Mouse (Mus musculus) lung, embryonic 14.5 days (tissue): ENCODE results near the gene Cbx2. TPM values are rescaled to one million over a fixed set of nuclear protein-coding genes. Genes with fewer than 3 reads are reported as not detected.

Experiments used
- ATAC-seq: fragments of 200-750 bp; cut with Nextera tagmentation; 2 replicates; pipeline ENCODE4 v1.8.0; 2017; ENCODE audit warnings: mild to moderate bottlenecking, moderate TSS enrichment, moderate library complexity; ENCODE audit not compliant: insufficient read depth
- DNase-seq: peaks from one replicate; pipeline ENCODE4 v3.0.0-alpha.2; 2015
- H3K27ac ChIP-seq: fragments of 300-500 bp; sonication (generic); 2 replicates; pipeline ENCODE4 v1.5.1; 2014; ENCODE audit warnings: low read depth, mild to moderate bottlenecking, moderate library complexity
- H3K27me3 ChIP-seq: fragments of 300-500 bp; sonication (generic); 2 replicates; pipeline ENCODE4 v1.6.1; 2014; ENCODE audit warnings: low read length, control low read depth; ENCODE audit not compliant: insufficient read depth
- H3K36me3 ChIP-seq: fragments of 300-500 bp; sonication (generic); 2 replicates; pipeline ENCODE4 v1.6.1; 2014; ENCODE audit warnings: control low read depth; ENCODE audit not compliant: insufficient read depth
- H3K4me1 ChIP-seq: fragments of 300-500 bp; sonication (generic); 2 replicates; pipeline ENCODE4 v1.6.1; 2014; ENCODE audit warnings: antibody characterized with exemption, control low read depth; ENCODE audit not compliant: insufficient read depth
- H3K4me2 ChIP-seq: fragments of 300-500 bp; sonication (generic); 2 replicates; pipeline ENCODE4 v1.6.1; 2014; ENCODE audit warnings: mild to moderate bottlenecking
- H3K4me3 ChIP-seq: fragments of 300-500 bp; sonication (generic); 2 replicates; pipeline ENCODE4 v1.5.1; 2014; ENCODE audit warnings: low read depth, low read length
- H3K9ac ChIP-seq: fragments of 300-500 bp; sonication (generic); 2 replicates; pipeline ENCODE4 v1.6.1; 2014
- H3K9me3 ChIP-seq: fragments of 300-500 bp; sonication (generic); 2 replicates; pipeline ENCODE4 v1.6.1; 2016; ENCODE audit warnings: low read depth, low read length, control low read depth
- CTCF ChIP-seq: IDR thresholded peaks from 2 replicates; pipeline ENCODE4 v1.5.1; 2016; ENCODE audit warnings: antibody characterized with exemption, low read depth
- WGBS: fragments of 180-500 bp; shearing (Covaris S2); extraction: QIAGEN DNeasy Blood & Tissue Kit; methylation state at CpG from one replicate; pipeline ENCODE4 v1.1.7; 2014; 5-methylcytosine and 5-hydroxymethylcytosine counted together
- polyA plus RNA-seq: library from polyadenylated mRNA; unstranded; fragments of >200 nt; fragmentation: Nextera tagmentation; extraction: Ambion mirVana; gene quantifications from 2 replicates; pipeline ENCODE4 v1.2.1, GENCODE M21; 2014

Cbx2 gene
- polyA plus RNA-seq, 1 experiment from 2014 or later, result 43.4 TPM

DNA sequence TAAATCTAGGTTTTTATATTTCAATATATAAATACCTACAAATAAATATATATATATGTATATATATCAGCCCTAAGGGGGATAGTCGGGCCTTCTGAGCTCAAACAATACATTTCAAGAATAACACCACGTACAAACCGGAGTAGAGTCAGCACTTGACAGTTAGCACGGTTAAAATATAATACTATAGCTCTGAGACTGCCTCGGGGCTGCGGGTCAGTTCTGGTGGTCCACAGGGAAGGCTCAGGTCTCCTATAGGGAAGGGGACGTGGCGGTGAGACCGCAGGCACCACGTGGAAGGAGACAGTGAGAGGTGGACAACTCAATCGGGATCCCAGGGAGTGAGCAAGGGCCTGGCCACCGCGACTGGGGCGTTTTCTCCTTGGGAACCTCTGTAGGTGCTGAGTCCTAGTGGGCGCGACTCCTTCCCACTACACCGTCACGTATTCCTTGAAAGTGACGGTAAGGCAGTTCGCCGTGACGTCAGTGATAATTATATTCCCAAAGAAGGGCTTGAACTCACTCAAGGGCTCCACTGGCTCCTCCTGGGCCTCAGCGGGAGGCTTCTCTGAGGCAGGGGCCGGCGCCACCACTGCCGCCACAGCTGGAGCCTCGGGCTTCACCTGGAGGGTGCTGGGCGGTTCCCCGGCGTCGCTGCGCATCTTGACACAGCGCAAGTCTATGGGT, 57.8 kb downstream of the Cbx2 start:
- Histone ChIP-seq H3K36me3 (peaks cover 35% of the 10 kb centered on the region), H3K4me2 (no peak overlapping the region), H3K4me3 (no peak overlapping the region), H3K27ac (no peak overlapping the region), H3K9ac (no peak overlapping the region), H3K9me3 (no peaks in the 10 kb centered on the region), H3K27me3 (peaks cover 8% of the 10 kb centered on the region; the same call in 1 of the 2 replicates), H3K4me1 (peaks cover 45% of the 10 kb centered on the region)
- WGBS, result 56% methylated on average over 33 of the region's 33 CpGs
- DNase-seq (no peak), ATAC-seq (no peak)
- no peak for TF ChIP-seq CTCF

Other genes with a start within 250 kb of the Cbx2 start
- gene Rbfox3, start 111.4 kb upstream of the Cbx2 start, polyA plus RNA-seq, result 0.13 and 0.19 TPM in 2 replicates
- not detected in 2 replicates for gene Enpp7, start 34.8 kb upstream of the Cbx2 start, polyA plus RNA-seq
- gene Cbx8, start 18.0 kb downstream of the Cbx2 start, polyA plus RNA-seq, result 8.5 and 8.8 TPM in 2 replicates
- 13.1 and 13.8 TPM in 2 replicates for gene Cbx4, start 63.3 kb downstream of the Cbx2 start, polyA plus RNA-seq
- gene Tbc1d16, start 205.5 kb downstream of the Cbx2 start, polyA plus RNA-seq, result 17.1 and 17.5 TPM in 2 replicates
- 1.7 and 1.9 TPM in 2 replicates for gene Ccdc40, start 205.6 kb downstream of the Cbx2 start, polyA plus RNA-seq
- 56.0 and 58.8 TPM in 2 replicates for gene Gaa, start 244.9 kb downstream of the Cbx2 start, polyA plus RNA-seq